Mouse (Mus musculus): ENCODE results near the gene Gm49403.

GRCm38 (mm10) chr19:8842961-8843360 lies 40.8 kb upstream of the Gm49403 start:
- TF ChIP-seq CTCF (IDR thresholded peaks at IDR 0.05; ENCODE audit: borderline replicate concordance, control insufficient read depth, extremely low read depth, insufficient read depth, low read length, poor library complexity), result no peak
- no peak for TF ChIP-seq POLR2A (IDR thresholded peaks at IDR 0.05; ENCODE audit: control insufficient read depth, extremely low read depth, insufficient read depth, low read length, poor library complexity)

All from thymus, adult 2 months (tissue).